Mouse (Mus musculus): ENCODE data around the gene Tifa. TPM values are rescaled to one million over a fixed set of nuclear protein-coding genes. Genes with fewer than 3 reads are reported as not detected.

Tifa gene
- total RNA-seq (2014; rRNA removed) (19.8 and 24.8 TPM in 2 replicates), polyA plus RNA-seq (2012; rRNA removed) (8.4 and 12.5 TPM in 2 replicates)

GRCm38 (mm10) chr3:127789500-127790191 is at the start of gene Tifa:
Gene Tifa (plus strand): TSS chr3:127789805.
- Histone ChIP-seq H3K4me1 (ENCODE audit: control insufficient read depth, insufficient read depth, low read length) (peaks cover 7% of the 10 kb centered on the region), H3K27me3 (ENCODE audit: control insufficient read depth, insufficient read depth, low read length) (no peaks in the 10 kb centered on the region), H3K27ac (replicated peaks; ENCODE audit: insufficient read depth, low read depth, low read length) (peak within 1 kb of the TSS; percentile 72), H3K79me2 (ENCODE audit: control insufficient read depth, insufficient read depth, low read length) (peaks cover 3% of the 10 kb centered on the region; the same call in 1 of the 2 replicates), H3K4me3 (ENCODE audit: insufficient read depth, low read depth, low read length) (peak within 1 kb of the TSS; percentile 55), H3K36me3 (ENCODE audit: control insufficient read depth, insufficient read depth, low read length) (no peaks in the 10 kb centered on the region), H3K9ac (ENCODE audit: low read depth, low read length) (peak within 1 kb of the TSS; percentile 72)
- DNase-seq (ENCODE audit: extremely low read depth, low read depth, low spot score) = peak; percentile 48
- TF ChIP-seq CTCF (IDR thresholded peaks at IDR 0.05; ENCODE audit: low read depth, low read length) (0 out of 2 replicates have a peak, but pooled peaks have one; percentile 9), POLR2A (IDR thresholded peaks at IDR 0.05; ENCODE audit: extremely low read depth, insufficient read depth, low read length) (peak; percentile 43; the same call in 1 of the 2 replicates)
- WGBS = 2% methylated on average over 40 of the region's 44 CpGs

DNA sequence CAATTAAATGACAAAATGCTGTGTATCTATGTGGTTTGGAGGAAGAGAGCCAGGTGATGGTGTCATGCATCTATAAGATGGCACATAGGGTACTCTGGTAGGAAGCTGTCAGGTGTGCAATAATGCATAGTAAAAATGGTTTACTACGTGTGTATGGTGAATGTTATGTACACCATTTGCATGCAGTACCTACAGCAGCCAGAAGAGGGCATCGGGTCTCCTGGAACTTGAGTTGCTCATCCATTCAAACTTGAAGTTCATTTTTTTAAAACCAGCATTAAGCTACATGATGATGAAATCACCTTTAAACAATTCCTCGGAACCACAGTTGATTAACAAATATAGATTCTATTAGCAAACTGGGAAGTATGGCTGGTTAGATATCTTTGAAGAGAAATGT is 48.1 kb upstream of the Tifa start:
- no peak for DNase-seq (ENCODE audit: extremely low read depth, low read depth, low spot score)
- H3K79me2 ChIP-seq (ENCODE audit: control insufficient read depth, insufficient read depth, low read length) = no peaks in the 10 kb centered on the region
- H3K4me3 ChIP-seq (ENCODE audit: insufficient read depth, low read depth, low read length) = no peak overlapping the region
- H3K4me1 ChIP-seq (ENCODE audit: control insufficient read depth, insufficient read depth, low read length) = no peaks in the 10 kb centered on the region
- H3K27ac ChIP-seq (replicated peaks; ENCODE audit: insufficient read depth, low read depth, low read length) = no peak overlapping the region
- 93% methylated on average over 3 of the region's 3 CpGs for WGBS
- peaks cover 2% of the 10 kb centered on the region; the same call in 1 of the 2 replicates for H3K27me3 ChIP-seq (ENCODE audit: control insufficient read depth, insufficient read depth, low read length)
- no peaks in the 10 kb centered on the region for H3K36me3 ChIP-seq (ENCODE audit: control insufficient read depth, insufficient read depth, low read length)
- H3K9ac ChIP-seq (ENCODE audit: low read depth, low read length) = no peak overlapping the region
- TF ChIP-seq CTCF (IDR thresholded peaks at IDR 0.05; ENCODE audit: low read depth, low read length) (no peak), POLR2A (IDR thresholded peaks at IDR 0.05; ENCODE audit: extremely low read depth, insufficient read depth, low read length) (no peak)

- 74% methylated on average over 14 of the region's 14 CpGs for WGBS
- DNase-seq (ENCODE audit: extremely low read depth, low read depth, low spot score) = no peak
- Histone ChIP-seq H3K27ac (replicated peaks; ENCODE audit: insufficient read depth, low read depth, low read length) (no peak overlapping the region), H3K36me3 (ENCODE audit: control insufficient read depth, insufficient read depth, low read length) (no peaks in the 10 kb centered on the region), H3K27me3 (ENCODE audit: control insufficient read depth, insufficient read depth, low read length) (peaks cover 6% of the 10 kb centered on the region; the same call in 1 of the 2 replicates), H3K79me2 (ENCODE audit: control insufficient read depth, insufficient read depth, low read length) (no peaks in the 10 kb centered on the region), H3K4me1 (ENCODE audit: control insufficient read depth, insufficient read depth, low read length) (no peaks in the 10 kb centered on the region), H3K9ac (ENCODE audit: low read depth, low read length) (no peak overlapping the region), H3K4me3 (ENCODE audit: insufficient read depth, low read depth, low read length) (no peak overlapping the region)
- no peak for TF ChIP-seq POLR2A (IDR thresholded peaks at IDR 0.05; ENCODE audit: extremely low read depth, insufficient read depth, low read length)
- TF ChIP-seq CTCF (IDR thresholded peaks at IDR 0.05; ENCODE audit: low read depth, low read length) = no peak
Measured at GRCm38 (mm10) chr3:127743614-127744365, 45.8 kb upstream of the Tifa start.

DNA sequence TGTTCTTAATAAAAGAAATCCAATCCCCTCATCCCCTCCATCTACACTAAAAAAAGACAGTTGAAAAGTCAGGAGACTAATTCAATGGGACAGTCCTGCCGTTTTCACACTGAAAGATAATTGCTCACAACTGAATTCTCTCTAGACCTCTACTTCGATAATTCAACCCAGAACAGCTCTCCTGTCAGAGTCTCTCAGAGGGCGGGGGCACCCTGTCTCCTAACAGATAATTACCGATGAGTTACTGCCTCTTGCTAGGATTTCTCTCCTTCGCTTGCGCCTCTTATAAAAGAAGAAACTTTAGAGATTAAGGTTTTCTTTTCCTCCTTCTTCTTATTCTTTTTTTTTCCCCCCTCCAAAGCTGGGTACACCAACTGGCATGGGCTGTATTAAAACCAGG is 44.1 kb upstream of the Tifa start:
- no peak for DNase-seq (ENCODE audit: extremely low read depth, low read depth, low spot score)
- H3K9ac ChIP-seq (ENCODE audit: low read depth, low read length) = no peak overlapping the region
- H3K4me1 ChIP-seq (ENCODE audit: control insufficient read depth, insufficient read depth, low read length) = no peaks in the 10 kb centered on the region
- H3K27me3 ChIP-seq (ENCODE audit: control insufficient read depth, insufficient read depth, low read length) = peaks cover 6% of the 10 kb centered on the region; the same call in 1 of the 2 replicates
- no peaks in the 10 kb centered on the region for H3K79me2 ChIP-seq (ENCODE audit: control insufficient read depth, insufficient read depth, low read length)
- no peaks in the 10 kb centered on the region for H3K36me3 ChIP-seq (ENCODE audit: control insufficient read depth, insufficient read depth, low read length)
- H3K27ac ChIP-seq (replicated peaks; ENCODE audit: insufficient read depth, low read depth, low read length) = no peak overlapping the region
- 50% methylated on average over 6 of the region's 6 CpGs for WGBS
- no peak overlapping the region for H3K4me3 ChIP-seq (ENCODE audit: insufficient read depth, low read depth, low read length)
- no peak for TF ChIP-seq POLR2A (IDR thresholded peaks at IDR 0.05; ENCODE audit: extremely low read depth, insufficient read depth, low read length)
- TF ChIP-seq CTCF (IDR thresholded peaks at IDR 0.05; ENCODE audit: low read depth, low read length) = no peak

DNA sequence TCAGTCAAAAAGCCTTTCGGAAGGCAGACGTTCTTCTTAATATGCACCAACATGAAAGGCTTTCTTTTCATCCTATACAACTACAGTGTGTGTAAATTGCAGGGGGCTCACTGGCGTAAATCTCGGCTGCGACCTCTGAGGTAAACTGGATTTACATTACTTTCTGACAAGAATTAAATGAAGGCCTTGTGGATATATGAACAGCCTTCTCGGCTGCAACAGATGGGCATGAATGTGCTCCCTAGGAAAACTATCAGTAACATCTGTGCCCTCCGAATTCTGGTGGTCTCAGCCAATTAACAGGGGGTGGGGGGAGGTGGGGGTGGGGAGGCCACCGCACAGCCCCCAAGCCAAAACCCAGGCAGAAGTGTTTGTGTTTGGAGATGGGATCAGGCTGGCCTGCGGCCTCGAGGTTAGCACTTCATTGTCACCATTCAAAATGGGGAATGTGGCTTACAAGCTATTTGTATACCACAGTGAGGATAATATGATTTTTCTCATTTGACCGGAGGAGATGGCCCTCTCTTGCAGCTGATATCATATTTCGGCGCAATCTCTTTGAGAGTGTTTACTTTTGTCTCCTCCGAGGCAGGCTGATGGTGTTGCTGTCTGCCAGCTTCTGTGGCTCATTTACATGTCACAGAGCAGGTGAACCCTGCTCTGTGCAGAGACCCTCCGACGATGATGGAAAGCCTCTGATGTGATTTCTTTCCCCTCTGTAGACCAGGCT is 43.5 kb upstream of the Tifa start:
- WGBS = 25% methylated on average over 16 of the region's 16 CpGs
- Histone ChIP-seq H3K36me3 (ENCODE audit: control insufficient read depth, insufficient read depth, low read length) (no peaks in the 10 kb centered on the region), H3K4me3 (ENCODE audit: insufficient read depth, low read depth, low read length) (no peak overlapping the region), H3K79me2 (ENCODE audit: control insufficient read depth, insufficient read depth, low read length) (no peaks in the 10 kb centered on the region), H3K9ac (ENCODE audit: low read depth, low read length) (no peak overlapping the region), H3K27me3 (ENCODE audit: control insufficient read depth, insufficient read depth, low read length) (peaks cover 4% of the 10 kb centered on the region; the same call in 1 of the 2 replicates), H3K27ac (replicated peaks; ENCODE audit: insufficient read depth, low read depth, low read length) (no peak overlapping the region), H3K4me1 (ENCODE audit: control insufficient read depth, insufficient read depth, low read length) (no peaks in the 10 kb centered on the region)
- TF ChIP-seq CTCF (IDR thresholded peaks at IDR 0.05; ENCODE audit: low read depth, low read length) (no peak), POLR2A (IDR thresholded peaks at IDR 0.05; ENCODE audit: extremely low read depth, insufficient read depth, low read length) (no peak)
- DNase-seq (ENCODE audit: extremely low read depth, low read depth, low spot score) = no peak

Measured in liver, adult 2 months (tissue).